ENCODE assay signal across 8 mouse cellular contexts in genomic region chr7:19024096-19024506, GRCm38 (mm10). TPM values are rescaled to one million over a fixed set of nuclear protein-coding genes. Genes with fewer than 3 reads are reported as not detected.
DNase-seq lines count a peak whose midpoint lies in the region; ATAC-seq and TF ChIP-seq lines count a peak whose summit lies in the region.

Gene Sympk (plus strand): TSS chr7:19024377.

- peak; percentile 96 for ATAC-seq in forebrain, embryonic 12.5 days (ENCODE audit: low FRiP score)
- ATAC-seq in heart, postnatal 0 days (ENCODE audit: insufficient read depth, low read depth) = peak; percentile 96
- peak; percentile 93 for ATAC-seq in liver, embryonic 16.5 days (ENCODE audit: low read depth)
- ATAC-seq in neural tube, embryonic 13.5 days (ENCODE audit: low read depth) = peak; percentile 95

- TF ChIP-seq RAD21 in CH12.LX (IDR thresholded peaks at IDR 0.05; ENCODE audit: low read depth, low read length) = no peak

- no peaks in the 10 kb centered on the region for H3K9me3 ChIP-seq in CH12.LX (replicated peaks; ENCODE audit: low read length)
- H3K9me3 ChIP-seq in forebrain, embryonic 12.5 days = no peaks in the 10 kb centered on the region
- H3K9me3 ChIP-seq in heart, postnatal 0 days (replicated peaks; ENCODE audit: control insufficient read depth, low read length) = no peaks in the 10 kb centered on the region
- no peaks in the 10 kb centered on the region for H3K9me3 ChIP-seq in liver, embryonic 16.5 days (replicated peaks; ENCODE audit: control insufficient read depth, low read length)
- no peaks in the 10 kb centered on the region for H3K9me3 ChIP-seq in neural tube, embryonic 13.5 days

- H3K9ac ChIP-seq in CH12.LX (ENCODE audit: insufficient read depth, low read depth) = peak within 1 kb of the TSS; percentile 87
- H3K9ac ChIP-seq in forebrain, embryonic 12.5 days = peak within 1 kb of the TSS; percentile 93
- peak within 1 kb of the TSS; percentile 88 for H3K9ac ChIP-seq in heart, postnatal 0 days (replicated peaks; ENCODE audit: low read depth, low read length)
- H3K9ac ChIP-seq in liver, embryonic 16.5 days (ENCODE audit: low read depth, low read length) = peak within 1 kb of the TSS; percentile 93
- peak within 1 kb of the TSS; percentile 93 for H3K9ac ChIP-seq in neural tube, embryonic 13.5 days

- dilution Hi-C loops in CH12.LX (cut with MboI; ENCODE audit: extremely low pct_ligation_motif_present, extremely low pct_unique_long_range_greater_than_20kb, low sequenced_read_pairs) = no loop called here

- in situ Hi-C loops in CH12.LX (cut with MboI; ENCODE audit: low pct_ligation_motif_present, low pct_unique_long_range_greater_than_20kb, low sequenced_read_pairs) = loop anchor here (10.0 kb wide), 1 partner anchor 129 kb away; no protein-coding TSS in a partner anchor

- peaks cover 12 to 17% of the 10 kb centered on the region in 2 experiments for H3K36me3 ChIP-seq in CH12.LX (replicated peaks in 1 of 2; ENCODE audit: control insufficient read depth in 1 of 2, insufficient read depth in 1 of 2, low read length in 1 of 2)
- H3K36me3 ChIP-seq in forebrain, embryonic 12.5 days (replicated peaks) = peaks cover 7% of the 10 kb centered on the region
- peaks cover 6% of the 10 kb centered on the region for H3K36me3 ChIP-seq in heart, postnatal 0 days (replicated peaks; ENCODE audit: control insufficient read depth, insufficient read depth, low read length)
- H3K36me3 ChIP-seq in liver, embryonic 16.5 days (ENCODE audit: control insufficient read depth, insufficient read depth) = peaks cover 2% of the 10 kb centered on the region; the same call in 1 of the 2 replicates
- peaks cover 4% of the 10 kb centered on the region for H3K36me3 ChIP-seq in neural tube, embryonic 13.5 days
- H3K36me3 ChIP-seq in testis, adult 2 months (ENCODE audit: control insufficient read depth, insufficient read depth, low read length) = no peaks in the 10 kb centered on the region

- peaks cover 44% of the 10 kb centered on the region for H3K27me3 ChIP-seq in CH12.LX (replicated peaks)
- peaks cover 45% of the 10 kb centered on the region for H3K27me3 ChIP-seq in forebrain, embryonic 12.5 days
- H3K27me3 ChIP-seq in heart, postnatal 0 days (ENCODE audit: control insufficient read depth, insufficient read depth, low read length) = peaks cover 43% of the 10 kb centered on the region
- peaks cover 38% of the 10 kb centered on the region for H3K27me3 ChIP-seq in liver, embryonic 16.5 days (ENCODE audit: control insufficient read depth, insufficient read depth, low read depth, low read length)
- H3K27me3 ChIP-seq in neural tube, embryonic 13.5 days = peaks cover 42% of the 10 kb centered on the region
- H3K27me3 ChIP-seq in testis, adult 2 months (ENCODE audit: control insufficient read depth, insufficient read depth, low read length) = no peaks in the 10 kb centered on the region

- H3K4me3 ChIP-seq in CH12.LX (replicated peaks in 1 of 3; ENCODE audit: low read depth in 2 of 3, low read length in 2 of 3, poor library complexity in 1 of 3) = peak within 1 kb of the TSS; percentile 84 to 88 (median 87)
- H3K4me3 ChIP-seq in forebrain, embryonic 12.5 days (replicated peaks) = peak within 1 kb of the TSS; percentile 92
- peak within 1 kb of the TSS; percentile 88 for H3K4me3 ChIP-seq in heart, postnatal 0 days (ENCODE audit: low read depth, low read length)
- H3K4me3 ChIP-seq in liver, embryonic 16.5 days (ENCODE audit: low read depth, low read length) = peak within 1 kb of the TSS; percentile 93
- H3K4me3 ChIP-seq in neural tube, embryonic 13.5 days = peak within 1 kb of the TSS; percentile 90
- H3K4me3 ChIP-seq in testis, adult 2 months (ENCODE audit: control insufficient read depth, low read depth, low read length) = peak within 1 kb of the TSS; percentile 94

- H3K4me2 ChIP-seq in CH12.LX (ENCODE audit: insufficient read depth, low read depth, poor library complexity, severe bottlenecking) = peak within 1 kb of the TSS; percentile 87
- peak within 1 kb of the TSS; percentile 84 for H3K4me2 ChIP-seq in forebrain, embryonic 12.5 days
- H3K4me2 ChIP-seq in heart, postnatal 0 days (ENCODE audit: low read depth, low read length) = peak within 1 kb of the TSS; percentile 92
- peak within 1 kb of the TSS; percentile 82 for H3K4me2 ChIP-seq in liver, embryonic 16.5 days (ENCODE audit: low read depth, low read length)
- H3K4me2 ChIP-seq in neural tube, embryonic 13.5 days = peak within 1 kb of the TSS; percentile 92

- no peak within 1 kb of the TSS for H3K27ac ChIP-seq in CH12.LX (ENCODE audit: insufficient read depth, low read depth)
- peak within 1 kb of the TSS; percentile 38; the same call in 1 of the 2 replicates for H3K27ac ChIP-seq in forebrain, embryonic 12.5 days
- H3K27ac ChIP-seq in heart, postnatal 0 days (ENCODE audit: low read depth) = peak within 1 kb of the TSS; percentile 36
- H3K27ac ChIP-seq in liver, embryonic 16.5 days (ENCODE audit: low read length) = peak within 1 kb of the TSS; percentile 64
- H3K27ac ChIP-seq in neural tube, embryonic 13.5 days (replicated peaks) = peak within 1 kb of the TSS; percentile 70
- peak within 1 kb of the TSS; percentile 78 for H3K27ac ChIP-seq in testis, adult 2 months (ENCODE audit: control insufficient read depth, insufficient read depth, low read depth, low read length)

- H3K79me2 ChIP-seq in CH12.LX (replicated peaks; ENCODE audit: control insufficient read depth, extremely low read depth, insufficient read depth, poor library complexity, severe bottlenecking) = peaks cover 33% of the 10 kb centered on the region

- peaks cover 16 to 35% of the 10 kb centered on the region in 2 experiments for H3K4me1 ChIP-seq in CH12.LX (ENCODE audit: control insufficient read depth in 1 of 2, insufficient read depth in 2 of 2)
- peaks cover 24% of the 10 kb centered on the region for H3K4me1 ChIP-seq in forebrain, embryonic 12.5 days
- peaks cover 12% of the 10 kb centered on the region; the same call in 1 of the 2 replicates for H3K4me1 ChIP-seq in heart, postnatal 0 days (ENCODE audit: control insufficient read depth, insufficient read depth)
- H3K4me1 ChIP-seq in liver, embryonic 16.5 days (ENCODE audit: control insufficient read depth, low read depth, low read length) = peaks cover 29% of the 10 kb centered on the region
- peaks cover 19% of the 10 kb centered on the region for H3K4me1 ChIP-seq in neural tube, embryonic 13.5 days (replicated peaks)
- peaks cover 18% of the 10 kb centered on the region for H3K4me1 ChIP-seq in testis, adult 2 months (ENCODE audit: control insufficient read depth, insufficient read depth, low read length)

- TF ChIP-seq POLR2A in CH12.LX (IDR thresholded peaks at IDR 0.05; ENCODE audit: low read depth, low read length) = peak; percentile 82
- TF ChIP-seq POLR2A in testis, adult 2 months (IDR thresholded peaks at IDR 0.05; ENCODE audit: control insufficient read depth, low read depth, low read length) = peak; percentile 54; the same call in 1 of the 2 replicates

- TF ChIP-seq CTCF in CH12.LX (conservative IDR thresholded peaks at IDR 0.05 in 1 of 2, IDR thresholded peaks at IDR 0.05 in 1 of 2; ENCODE audit: low read depth in 2 of 2, low read length in 2 of 2) = no peak
- no peak for TF ChIP-seq CTCF in heart, postnatal 0 days (IDR thresholded peaks at IDR 0.05; ENCODE audit: low read depth)
- no peak for TF ChIP-seq CTCF in testis, adult 2 months (IDR thresholded peaks at IDR 0.05; ENCODE audit: control insufficient read depth, insufficient read depth, insufficient replicate concordance, low read depth, low read length)

- peak; percentile 95 for DNase-seq in CH12.LX (ENCODE audit: extremely low read depth)
- DNase-seq in c-Kit-positive CD71-positive TER-119-negative erythroid progenitor cells, embryonic 14.5 days (ENCODE audit: low read depth) = peak; percentile 92
- peak; percentile 95 for DNase-seq in heart, postnatal 0 days (ENCODE audit: low spot score)
- peak; percentile 95 to 97 for DNase-seq in kidney, postnatal 4 days

- under 1% methylated on average over 43 of the region's 50 CpGs for WGBS in forebrain, embryonic 12.5 days
- WGBS in heart, postnatal 0 days = under 1% methylated on average over 49 of the region's 50 CpGs
- 0% methylated on average over 48 of the region's 50 CpGs for WGBS in liver, embryonic 16.5 days (ENCODE audit: insufficient replicate concordance)
- WGBS in neural tube, embryonic 13.5 days = under 1% methylated on average over 50 of the region's 50 CpGs

- no peak for TF ChIP-seq EP300 in CH12.LX (IDR thresholded peaks at IDR 0.05; ENCODE audit: low read length)
- no peak for TF ChIP-seq EP300 in heart, postnatal 0 days (IDR thresholded peaks at IDR 0.05; ENCODE audit: low read depth)

TF ChIP-seq in CH12.LX, 34 proteins besides CTCF, POLR2A, EP300 and RAD21 (continues in another document):
- TF ChIP-seq CHD1 (IDR thresholded peaks at IDR 0.05; ENCODE audit: low read depth, low read length) (no peak), ETS1 (conservative IDR thresholded peaks at IDR 0.05; ENCODE audit: low read depth, low read length) (no peak), HCFC1 (IDR thresholded peaks at IDR 0.05; ENCODE audit: low read depth, low read length) (peak; percentile 99), E2F4 (IDR thresholded peaks at IDR 0.05; ENCODE audit: insufficient replicate concordance, low read depth, low read length) (peak; percentile 52; the same call in 1 of the 2 replicates), JUND (conservative IDR thresholded peaks at IDR 0.05; ENCODE audit: low read depth, low read length) (no peak), ZMIZ1 (IDR thresholded peaks at IDR 0.05; ENCODE audit: low read depth, low read length) (no peak), TCF12 (IDR thresholded peaks at IDR 0.05; ENCODE audit: low read depth, low read length) (peak; percentile 68), RCOR1 (conservative IDR thresholded peaks at IDR 0.05; ENCODE audit: low read depth, low read length) (no peak), KAT2A (IDR thresholded peaks at IDR 0.05; ENCODE audit: insufficient replicate concordance, low read length) (peak; percentile 100), MEF2A (IDR thresholded peaks at IDR 0.05; ENCODE audit: borderline replicate concordance, low read depth, low read length) (peak; percentile 56; the same call in 1 of the 2 replicates), MAFK (IDR thresholded peaks at IDR 0.05; ENCODE audit: insufficient replicate concordance, low read length) (no peak), BHLHE40 (IDR thresholded peaks at IDR 0.05; ENCODE audit: low read depth, low read length) (peak; percentile 36; the same call in 1 of the 2 replicates)

RNA-seq across cellular contexts. Expression of gene Sympk, which starts in this region (rescaled TPM):
- total RNA-seq in CH12.LX (2012; rRNA removed) (129 and 141 TPM in 2 replicates), CH12.LX (2014; rRNA removed) (42.0 and 43.7 TPM in 2 replicates)
- 97.4 and 111 TPM in 2 replicates for polyA plus RNA-seq in CH12.LX (2012; ENCODE audit: insufficient read length, low read depth)
- polyA plus RNA-seq in forebrain, embryonic 12.5 days (2016; fragmentation: Nextera tagmentation; extraction: Ambion mirVana) = 50.6 and 53.2 TPM in 2 replicates
- 68.8 and 72.0 TPM in 2 replicates for total RNA-seq in heart, postnatal 0 days (2014; rRNA removed; ENCODE audit: low replicate concordance)
- polyA plus RNA-seq in heart, postnatal 0 days (2015; fragmentation: Nextera tagmentation; extraction: Ambion mirVana) = 14.6 and 16.7 TPM in 2 replicates
- 13.8 TPM in 2 replicates for polyA plus RNA-seq in liver, embryonic 16.5 days (2015; fragmentation: Nextera tagmentation; extraction: Ambion mirVana)
- polyA plus RNA-seq in neural tube, embryonic 13.5 days (2015; fragmentation: Nextera tagmentation; extraction: Ambion mirVana) = 30.4 and 32.7 TPM in 2 replicates
- 196 and 222 TPM in 2 replicates for polyA plus RNA-seq in testis, adult 2 months (2012; rRNA removed)
